Mouse (Mus musculus): ENCODE data around the gene Gabarap. TPM values are rescaled to one million over a fixed set of nuclear protein-coding genes. Genes with fewer than 3 reads are reported as not detected.
A peak's percentile ranks its signal among the peaks of the same experiment; 100 is the strongest.

Gene Gabarap
- total and polyA plus RNA-seq, 3 experiments: 132 to 241 TPM; not detected in 1

- Histone ChIP-seq H3K9ac (ENCODE audit: control insufficient read depth, low read depth, low read length, poor library complexity, severe bottlenecking) (no peak overlapping the region), H3K36me3 (ENCODE audit: control insufficient read depth in 1 of 2, insufficient read depth in 2 of 2, low read length in 2 of 2) (no peaks in the 10 kb centered on the region; a peak in 1 of 4 replicates), H3K9me3 (replicated peaks; ENCODE audit: insufficient read depth, low read length) (no peaks in the 10 kb centered on the region), H3K27ac (ENCODE audit: control insufficient read depth, low read depth, low read length) (no peak overlapping the region), H3K79me2 (ENCODE audit: control insufficient read depth, insufficient read depth, low read length, poor library complexity) (no peaks in the 10 kb centered on the region), H3K4me3 (ENCODE audit: control insufficient read depth in 1 of 2, insufficient read depth in 1 of 2, low read depth in 2 of 2, low read length in 2 of 2) (no peak overlapping the region), H3K27me3 (ENCODE audit: control insufficient read depth in 1 of 2, insufficient read depth in 2 of 2, low read length in 2 of 2) (no peaks in the 10 kb centered on the region), H3K4me1 (ENCODE audit: control insufficient read depth in 1 of 2, insufficient read depth in 2 of 2, low read length in 2 of 2) (peaks cover 6 to 18% of the 10 kb centered on the region in 2 experiments)
- TF ChIP-seq SMC3 (IDR thresholded peaks at IDR 0.05; ENCODE audit: low read depth, low read length) (peak; percentile 41; the same call in 1 of the 2 replicates), POLR2A (IDR thresholded peaks at IDR 0.05; ENCODE audit: control insufficient read depth in 1 of 2, insufficient read depth in 1 of 2, low read depth in 1 of 2, low read length in 2 of 2, poor library complexity in 1 of 2) (no peak), CTCF (IDR thresholded peaks at IDR 0.05 in 2 of 3, conservative IDR thresholded peaks at IDR 0.05 in 1 of 3; ENCODE audit: control insufficient read depth in 1 of 3, insufficient read depth in 1 of 3, low read depth in 2 of 3, low read length in 3 of 3, poor library complexity in 1 of 3, severe bottlenecking in 1 of 3) (peak; percentile 12 to 47 (median 33); a peak in 5 of 6 replicates), MYC (IDR thresholded peaks at IDR 0.05; ENCODE audit: low read depth, low read length) (no peak), RAD21 (IDR thresholded peaks at IDR 0.05; ENCODE audit: low read depth, low read length) (peak; percentile 39), ETS1 (IDR thresholded peaks at IDR 0.05; ENCODE audit: low read depth, low read length) (no peak)
- no peak for DNase-seq (ENCODE audit: low read depth, low spot score)
Measured at GRCm38 (mm10) chr11:69952274-69952673, 38.7 kb upstream of the Gabarap start.

DNA sequence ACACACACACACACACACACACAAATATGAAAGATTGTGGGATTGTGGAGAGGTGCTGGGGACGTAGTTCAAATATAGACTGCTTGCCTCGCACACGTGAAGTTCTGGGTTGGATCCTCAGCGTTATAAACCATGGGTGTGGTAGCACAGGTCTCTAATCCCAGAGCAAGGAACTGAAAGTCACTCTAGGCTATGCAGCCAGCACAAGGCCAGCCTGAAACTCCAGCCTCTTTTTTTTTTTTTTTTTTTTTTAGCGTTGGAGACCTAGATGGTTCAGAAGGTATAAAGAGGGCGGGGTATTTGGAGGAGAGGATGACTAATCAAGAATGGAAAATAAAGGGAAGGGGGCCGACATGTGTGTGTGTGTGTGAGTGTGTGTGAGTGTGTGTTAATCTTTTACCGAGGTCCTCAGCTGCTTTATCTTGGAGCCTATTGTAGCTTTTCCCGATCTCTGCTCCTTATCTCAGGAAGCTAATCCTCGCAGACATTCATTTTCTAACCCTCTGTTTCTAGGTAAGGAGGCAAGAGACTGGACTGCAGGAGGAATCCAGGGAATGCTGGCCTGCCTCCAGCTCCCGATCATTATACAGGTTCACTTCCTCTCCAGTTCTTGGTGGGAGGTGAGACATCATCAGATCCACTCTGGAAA lies 37.6 kb upstream of the Gabarap start:
- Histone ChIP-seq H3K9me3 (replicated peaks; ENCODE audit: insufficient read depth, low read length) (no peaks in the 10 kb centered on the region), H3K27ac (ENCODE audit: control insufficient read depth, low read depth, low read length) (no peak overlapping the region), H3K4me3 (ENCODE audit: control insufficient read depth in 1 of 2, insufficient read depth in 1 of 2, low read depth in 2 of 2, low read length in 2 of 2) (no peak overlapping the region), H3K9ac (ENCODE audit: control insufficient read depth, low read depth, low read length, poor library complexity, severe bottlenecking) (no peak overlapping the region; the same call in 1 of the 2 replicates), H3K27me3 (ENCODE audit: control insufficient read depth in 1 of 2, insufficient read depth in 2 of 2, low read length in 2 of 2) (no peaks in the 10 kb centered on the region), H3K4me1 (ENCODE audit: control insufficient read depth in 1 of 2, insufficient read depth in 2 of 2, low read length in 2 of 2) (peaks cover 6 to 12% of the 10 kb centered on the region in 2 experiments), H3K79me2 (ENCODE audit: control insufficient read depth, insufficient read depth, low read length, poor library complexity) (no peaks in the 10 kb centered on the region), H3K36me3 (ENCODE audit: control insufficient read depth in 1 of 2, insufficient read depth in 2 of 2, low read length in 2 of 2) (no peaks in the 10 kb centered on the region)
- TF ChIP-seq EP300 (IDR thresholded peaks at IDR 0.05; ENCODE audit: low read depth in 1 of 2, low read length in 2 of 2) (peak; percentile 28 to 40; a peak in 2 of 4 replicates), GABPA (IDR thresholded peaks at IDR 0.05; ENCODE audit: low read depth, low read length) (no peak), RCOR1 (IDR thresholded peaks at IDR 0.05; ENCODE audit: low read depth, low read length) (peak; percentile 11; the same call in 1 of the 2 replicates), TCF12 (IDR thresholded peaks at IDR 0.05; ENCODE audit: low read depth, low read length) (no peak), MAZ (IDR thresholded peaks at IDR 0.05; ENCODE audit: low read depth, low read length) (no peak), USF1 (IDR thresholded peaks at IDR 0.05; ENCODE audit: low read depth, low read length) (no peak), ZNF384 (IDR thresholded peaks at IDR 0.05; ENCODE audit: low read depth, low read length) (peak; percentile 90), GATA1 (IDR thresholded peaks at IDR 0.05; ENCODE audit: low read depth, low read length) (peak; percentile 59), MYC (IDR thresholded peaks at IDR 0.05; ENCODE audit: low read depth, low read length) (no peak), ELF1 (IDR thresholded peaks at IDR 0.05; ENCODE audit: low read depth, low read length) (no peak)
- DNase-seq (ENCODE audit: low read depth, low spot score): peak; percentile 46
